Mouse (Mus musculus) cortical plate, adult 2 months (tissue): Measurements from ENCODE around the gene Nanos1. TPM values are rescaled to one million over a fixed set of nuclear protein-coding genes. Genes with fewer than 3 reads are reported as not detected.

Experiments
- H3K27ac ChIP-seq: fragments of 200-500 bp; 2 replicates; pipeline ENCODE4 v1.5.1; 2012; ENCODE audit warnings: low read length, control low read depth, inconsistent platforms; ENCODE audit not compliant: insufficient read depth
- H3K4me1 ChIP-seq: fragments of 200-500 bp; 2 replicates; pipeline ENCODE4 v1.6.1; 2011; ENCODE audit warnings: low read length; ENCODE audit not compliant: control insufficient read depth, insufficient read depth
- H3K4me3 ChIP-seq: fragments of 200-500 bp; 2 replicates; pipeline ENCODE4 v1.5.1; 2011; ENCODE audit warnings: mild to moderate bottlenecking, low read length, control low read depth; ENCODE audit not compliant: insufficient read depth
- CTCF ChIP-seq: fragments of 200-500 bp; IDR thresholded peaks from 2 replicates; pipeline ENCODE4 v1.5.1; 2011; ENCODE audit warnings: mild to moderate bottlenecking, control low read depth, low read length; ENCODE audit not compliant: insufficient read depth; ENCODE audit errors: extremely low read depth
- POLR2A ChIP-seq: fragments of 200-500 bp; IDR thresholded peaks from 2 replicates; pipeline ENCODE4 v1.6.1; 2011; ENCODE audit warnings: mild to moderate bottlenecking, low read length, control low read depth; ENCODE audit not compliant: insufficient read depth; ENCODE audit errors: extremely low read depth
- polyA plus RNA-seq: library from polyadenylated mRNA; depleted of rRNA; stranded (reverse); fragments of >200 nt; gene quantifications from 2 replicates; pipeline ENCODE4 v1.2.3, GENCODE M21; 2012; rRNA removed

Gene Nanos1
- polyA plus RNA-seq, 1 experiment: 18.0 TPM

GRCm38 (mm10) chr19:60799867-60800569 is 44.2 kb downstream of the Nanos1 start:
- no peak overlapping the region for H3K27ac ChIP-seq
- no peak overlapping the region for H3K4me3 ChIP-seq
- no peaks in the 10 kb centered on the region for H3K4me1 ChIP-seq
- TF ChIP-seq POLR2A (no peak), CTCF (no peak)

- Histone ChIP-seq H3K4me1 (no peaks in the 10 kb centered on the region), H3K27ac (no peak overlapping the region), H3K4me3 (no peak overlapping the region)
- TF ChIP-seq CTCF: no peak
- no peak for TF ChIP-seq POLR2A
These were observed 49.1 kb downstream of the Nanos1 start for GRCm38 (mm10) chr19:60804903-60805302.

Other genes with a start within 250 kb of the Nanos1 start
- 20.9 and 22.5 TPM in 2 replicates for gene Cacul1, start 175.0 kb upstream of the Nanos1 start, polyA plus RNA-seq
- 58.0 and 60.6 TPM in 2 replicates for gene Eif3a, start 34.7 kb downstream of the Nanos1 start, polyA plus RNA-seq
- 44.2 and 46.3 TPM in 2 replicates for gene Fam45a, start 55.6 kb downstream of the Nanos1 start, polyA plus RNA-seq
- gene Sfxn4, start 105.5 kb downstream of the Nanos1 start, polyA plus RNA-seq: 20.1 and 22.0 TPM in 2 replicates
- gene Prdx3, start 118.6 kb downstream of the Nanos1 start, polyA plus RNA-seq: 91.6 and 101 TPM in 2 replicates
- 5.8 TPM in 2 replicates for gene Grk5, start 133.8 kb downstream of the Nanos1 start, polyA plus RNA-seq